Mouse (Mus musculus) thymus, postnatal 14 days (tissue): ENCODE measurements around the gene Npl.
A peak's percentile ranks its signal among the peaks of the same experiment; 100 is the strongest.

Source experiments
- DNase-seq: peaks from one replicate; pipeline ENCODE4 v3.0.0; 2021

Npl gene

GRCm38 (mm10) chr1:153549536-153550199, at the start of gene Npl:
Npl (minus strand) TSS chr1:153550045.
- DNase-seq, result peak; percentile 85

GRCm38 (mm10) chr1:153599302-153600045, 49.6 kb upstream of the Npl start:
- no peak for DNase-seq

DNA sequence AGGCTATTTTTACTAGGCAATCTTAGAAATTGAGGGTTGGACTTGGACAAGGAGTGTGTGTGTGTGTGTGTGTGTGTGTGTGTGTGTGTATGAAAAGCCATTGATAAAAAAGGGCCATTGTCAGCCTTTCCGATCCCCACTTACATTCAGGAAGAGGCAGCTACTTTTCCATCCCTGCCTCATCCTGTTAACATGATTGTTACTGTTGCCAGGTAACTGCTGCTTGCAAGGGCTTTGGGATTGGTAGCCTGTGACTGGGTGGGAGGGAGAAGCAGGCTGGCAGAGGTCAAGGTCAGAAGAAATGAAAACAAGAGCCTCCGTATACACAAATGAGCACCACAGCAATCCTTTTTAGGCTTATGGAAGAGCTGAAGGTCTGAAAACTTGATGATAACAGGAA, 48.9 kb upstream of the Npl start:
- DNase-seq, result no peak

DNA sequence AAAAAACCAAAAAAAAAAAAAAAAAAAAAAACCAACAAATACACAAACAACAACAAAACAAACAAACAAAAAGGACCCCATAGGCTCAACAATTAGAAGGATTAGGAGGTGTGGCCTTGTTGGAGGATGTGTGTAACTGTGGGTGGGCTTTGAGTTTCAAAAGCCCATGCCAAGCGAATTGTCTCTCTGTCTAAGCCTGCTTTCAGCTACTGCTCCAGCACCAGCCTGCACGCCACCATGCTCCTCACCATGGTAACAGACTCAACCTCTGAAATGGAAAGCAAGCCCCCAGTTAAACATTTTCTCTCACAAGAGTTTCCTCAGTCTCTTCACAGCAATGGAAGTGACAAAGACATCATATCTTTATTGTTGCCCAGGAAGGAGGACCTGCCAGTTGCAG, 43.8 kb upstream of the Npl start:
- no peak for DNase-seq

- no peak for DNase-seq
Measured at GRCm38 (mm10) chr1:153590176-153590734, 40.4 kb upstream of the Npl start.

- DNase-seq, result no peak
Measured at GRCm38 (mm10) chr1:153587956-153588355, 38.1 kb upstream of the Npl start.

DNA sequence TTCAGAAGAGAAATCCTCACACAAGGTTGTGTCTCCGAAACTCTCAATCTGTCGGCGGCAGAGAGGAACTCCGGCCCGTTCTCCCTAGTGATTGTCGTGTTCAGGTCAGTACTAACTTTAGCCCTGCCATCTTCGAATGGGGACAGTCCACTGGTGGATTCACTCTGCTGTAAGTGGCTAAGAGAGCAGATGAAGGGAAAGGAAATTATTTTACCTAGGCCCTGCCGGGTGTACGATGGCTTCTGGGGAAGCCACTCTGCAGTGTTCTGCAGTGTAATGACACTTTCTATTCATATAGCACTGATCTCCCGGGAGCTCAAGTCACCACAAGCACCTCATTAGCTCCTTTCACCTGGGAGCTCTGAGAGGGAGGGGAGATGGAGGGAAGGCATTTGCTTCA, 37.0 kb upstream of the Npl start:
- no peak for DNase-seq

GRCm38 (mm10) chr1:153585752-153586151, 35.9 kb upstream of the Npl start:
- no peak for DNase-seq

- DNase-seq, result no peak
Measured at GRCm38 (mm10) chr1:153583189-153583588, 33.3 kb upstream of the Npl start.

DNA sequence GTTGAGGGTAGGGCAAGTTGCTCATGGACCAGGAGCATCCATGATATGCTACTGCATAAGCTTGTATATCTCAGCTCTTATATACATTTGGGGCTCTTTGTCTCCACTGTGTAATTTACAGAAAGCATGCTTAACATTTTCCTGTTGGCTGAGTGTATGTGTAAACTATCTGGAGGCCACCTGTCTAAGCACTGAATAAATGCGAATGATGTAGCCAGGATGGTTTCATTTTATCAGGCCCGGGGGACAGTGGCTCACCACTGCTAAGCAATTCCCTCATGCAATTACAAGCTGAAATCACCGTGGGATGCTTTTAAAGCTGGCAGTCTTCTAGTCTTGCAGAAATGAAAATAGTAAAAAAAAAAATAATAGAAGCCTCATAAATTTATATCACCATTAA, 24.9 kb upstream of the Npl start:
- DNase-seq, result no peak

- DNase-seq, result no peak
Measured at GRCm38 (mm10) chr1:153572271-153573043, 22.6 kb upstream of the Npl start.

DNA sequence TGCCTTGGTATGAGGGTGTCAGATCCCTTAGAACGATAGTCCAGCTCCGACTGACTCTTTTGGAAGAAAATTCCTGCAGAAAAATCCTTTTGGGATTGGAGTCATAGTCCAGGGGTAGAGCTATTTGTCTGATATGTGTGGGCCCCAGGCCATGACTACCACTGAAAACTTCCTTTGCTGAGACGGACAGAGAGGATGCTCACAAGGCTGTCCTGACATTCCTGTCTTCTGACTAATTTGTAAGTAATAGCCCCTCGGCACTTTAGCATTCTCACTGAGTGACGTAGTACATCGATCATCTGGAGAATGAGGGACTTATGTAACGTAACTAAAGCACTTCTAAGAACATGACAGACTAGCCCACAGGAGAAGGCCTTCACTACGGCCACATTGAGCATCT, 15.9 kb upstream of the Npl start:
- no peak for DNase-seq

- DNase-seq, result no peak
Measured at GRCm38 (mm10) chr1:153564701-153565100, 14.9 kb upstream of the Npl start.

- no peak for DNase-seq
Measured at GRCm38 (mm10) chr1:153563675-153564074, 13.8 kb upstream of the Npl start.

- DNase-seq, result no peak
Measured at GRCm38 (mm10) chr1:153560805-153561204, 11.0 kb upstream of the Npl start.

DNA sequence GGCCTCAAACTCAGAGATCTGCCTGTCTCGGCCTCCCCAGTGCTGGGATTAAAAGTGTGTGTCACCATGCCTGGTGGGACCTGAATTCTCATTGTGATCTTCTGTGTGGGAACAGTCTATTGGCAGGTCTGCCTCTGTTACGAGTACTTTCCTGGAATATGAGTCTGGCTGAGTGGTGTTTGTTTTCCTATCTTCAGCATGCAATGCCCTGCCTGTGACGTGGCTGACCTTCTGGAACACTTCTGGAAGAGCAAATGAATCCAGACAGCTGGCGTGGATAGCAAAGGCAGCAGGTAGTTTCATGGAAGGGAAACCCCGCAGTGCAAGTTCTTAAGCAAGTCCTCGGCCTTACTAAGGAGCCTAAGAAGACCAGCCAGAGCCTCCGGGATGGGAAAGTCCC, 9.9 kb upstream of the Npl start:
- DNase-seq, result no peak

GRCm38 (mm10) chr1:153559126-153559647, 9.3 kb upstream of the Npl start:
- DNase-seq, result peak; percentile 90

GRCm38 (mm10) chr1:153556896-153557295, 7.1 kb upstream of the Npl start:
- peak; percentile 38 for DNase-seq

GRCm38 (mm10) chr1:153556202-153556601, 6.4 kb upstream of the Npl start:
- DNase-seq, result no peak

- peak; percentile 77 for DNase-seq
Measured at GRCm38 (mm10) chr1:153550814-153551213, 969 bp upstream of the Npl start.

- DNase-seq, result no peak
Measured at GRCm38 (mm10) chr1:153547555-153547954, 2.3 kb downstream of the Npl start.

DNA sequence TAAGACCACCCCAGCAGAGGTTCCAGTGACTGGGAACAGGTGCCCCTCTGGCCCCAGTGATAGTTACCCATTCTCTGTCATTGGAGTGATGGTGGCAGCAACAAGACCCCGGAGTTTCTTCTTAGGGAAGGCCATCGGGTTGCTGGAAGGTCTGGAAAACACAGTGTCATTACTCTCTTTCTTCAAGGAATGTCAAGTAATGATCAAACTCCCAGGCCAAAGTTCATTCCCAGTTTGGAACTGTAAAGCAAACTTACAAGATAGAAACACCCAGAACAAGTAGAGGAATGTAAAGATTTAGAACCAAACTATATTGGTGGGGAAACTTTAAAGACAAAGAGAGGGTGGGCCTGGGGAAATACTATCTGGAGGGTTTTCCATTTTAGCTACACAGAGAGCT, 4.6 kb downstream of the Npl start:
- DNase-seq, result no peak

DNA sequence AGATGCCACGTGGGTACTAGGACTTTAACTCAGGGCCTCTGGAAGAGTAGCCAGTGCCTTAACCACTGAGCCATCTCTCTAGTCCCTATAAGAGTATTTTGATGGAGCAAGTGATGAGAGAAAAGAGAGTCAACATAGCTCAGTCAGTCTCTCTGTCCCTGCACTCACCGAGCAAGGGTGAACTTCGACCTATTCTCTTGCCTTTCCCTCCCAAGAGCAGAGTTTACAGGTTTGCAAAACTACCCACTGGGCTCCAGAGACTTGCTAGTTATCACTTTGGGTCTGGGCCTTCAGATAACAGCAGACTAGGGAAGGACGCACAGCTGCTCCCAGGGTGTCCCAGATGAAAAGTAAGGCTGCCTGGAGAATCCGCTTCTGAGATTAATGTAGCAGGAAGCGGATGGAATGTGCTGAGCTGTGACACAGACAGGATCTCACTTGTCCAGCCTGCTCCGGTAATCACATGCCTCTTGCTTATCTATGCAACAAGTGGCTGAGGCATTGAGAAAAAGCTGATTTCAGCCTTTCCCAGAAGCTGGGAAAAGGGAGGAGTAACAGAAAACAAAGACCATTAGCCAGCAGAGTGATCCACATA, 7.0 kb downstream of the Npl start:
- no peak for DNase-seq
